ENCODE assay signal across 8 mouse cellular contexts in genomic region chr10:127178286-127179027, GRCm38 (mm10). TPM values are rescaled to one million over a fixed set of nuclear protein-coding genes. Genes with fewer than 3 reads are reported as not detected.
A peak's percentile ranks its signal among the peaks of the same experiment; 100 is the strongest.
DNase-seq lines count a peak whose midpoint lies in the region; ATAC-seq and TF ChIP-seq lines count a peak whose summit lies in the region.
"Had no signal": no experiment of that assay in that cellular context is flagged by ENCODE, and none has a peak within 500 bp of the region (broad histone marks: within the 10 kb centered on the region; RNA-seq: fewer than 3 reads in every experiment).

No protein-coding gene starts in this region.

- no peak for ATAC-seq in lung, postnatal 0 days
- ATAC-seq in forebrain, embryonic 12.5 days (ENCODE audit: low FRiP score), result no peak
- ATAC-seq in intestine, postnatal 0 days, result no peak
- ATAC-seq in midbrain, postnatal 0 days (ENCODE audit: low FRiP score), result no peak

- TF ChIP-seq CTCF in lung, postnatal 0 days (IDR thresholded peaks at IDR 0.05), result no peak
- TF ChIP-seq CTCF in intestine, postnatal 0 days (IDR thresholded peaks at IDR 0.05; ENCODE audit: low read depth), result no peak
- no peak for TF ChIP-seq CTCF in midbrain, postnatal 0 days (IDR thresholded peaks at IDR 0.05)

- peaks cover 4% of the 10 kb centered on the region for H3K4me1 ChIP-seq in lung, postnatal 0 days (ENCODE audit: insufficient read depth, low read depth, low read length)
- peaks cover 25% of the 10 kb centered on the region for H3K4me1 ChIP-seq in forebrain, embryonic 12.5 days
- H3K4me1 ChIP-seq in intestine, postnatal 0 days (replicated peaks; ENCODE audit: control insufficient read depth, insufficient read depth, low read length), result peaks cover 6% of the 10 kb centered on the region; the same call in 1 of the 2 replicates
- H3K4me1 ChIP-seq in midbrain, postnatal 0 days (ENCODE audit: insufficient read depth, low read length), result peaks cover 13% of the 10 kb centered on the region

- no peaks in the 10 kb centered on the region for H3K36me3 ChIP-seq in lung, postnatal 0 days (ENCODE audit: insufficient read depth, low read length)
- peaks cover 7% of the 10 kb centered on the region; the same call in 1 of the 2 replicates for H3K36me3 ChIP-seq in forebrain, embryonic 12.5 days (replicated peaks)
- no peaks in the 10 kb centered on the region; the same call in 1 of the 2 replicates for H3K36me3 ChIP-seq in intestine, postnatal 0 days (ENCODE audit: control insufficient read depth, insufficient read depth)
- H3K36me3 ChIP-seq in midbrain, postnatal 0 days (ENCODE audit: insufficient read depth, low read length), result no peaks in the 10 kb centered on the region

- peaks cover 57% of the 10 kb centered on the region for H3K27me3 ChIP-seq in lung, postnatal 0 days (replicated peaks; ENCODE audit: insufficient read depth, low read length)
- peaks cover 73% of the 10 kb centered on the region for H3K27me3 ChIP-seq in forebrain, embryonic 12.5 days
- peaks cover 68% of the 10 kb centered on the region for H3K27me3 ChIP-seq in intestine, postnatal 0 days (replicated peaks; ENCODE audit: control insufficient read depth, insufficient read depth, low read length)
- peaks cover 38% of the 10 kb centered on the region for H3K27me3 ChIP-seq in midbrain, postnatal 0 days (ENCODE audit: insufficient read depth, low read length)

- no peaks in the 10 kb centered on the region for H3K9me3 ChIP-seq in lung, postnatal 0 days (ENCODE audit: low read length)
- H3K9me3 ChIP-seq in forebrain, embryonic 12.5 days, result no peaks in the 10 kb centered on the region
- H3K9me3 ChIP-seq in intestine, postnatal 0 days (ENCODE audit: control insufficient read depth), result no peaks in the 10 kb centered on the region
- no peaks in the 10 kb centered on the region for H3K9me3 ChIP-seq in midbrain, postnatal 0 days (ENCODE audit: low read length)

- 5% methylated on average over 41 of the region's 41 CpGs for WGBS in lung, postnatal 0 days
- WGBS in forebrain, embryonic 12.5 days, result 4% methylated on average over 41 of the region's 41 CpGs
- WGBS in intestine, postnatal 0 days, result 5% methylated on average over 41 of the region's 41 CpGs
- WGBS in midbrain, postnatal 0 days, result 4% methylated on average over 41 of the region's 41 CpGs

- peak overlapping the region; percentile 51 for H3K4me2 ChIP-seq in lung, postnatal 0 days (replicated peaks; ENCODE audit: low read depth, low read length)
- peak overlapping the region; percentile 51 for H3K4me2 ChIP-seq in forebrain, embryonic 12.5 days
- peak overlapping the region; percentile 68 for H3K4me2 ChIP-seq in intestine, postnatal 0 days (replicated peaks; ENCODE audit: low read depth)
- peak overlapping the region; percentile 49 for H3K4me2 ChIP-seq in midbrain, postnatal 0 days (ENCODE audit: low read depth, low read length, poor library complexity, severe bottlenecking)

- TF ChIP-seq EP300 in lung, postnatal 0 days (IDR thresholded peaks at IDR 0.05), result no peak

- no peak overlapping the region for H3K27ac ChIP-seq in lung, postnatal 0 days (ENCODE audit: low read length)
- no peak overlapping the region for H3K27ac ChIP-seq in forebrain, embryonic 12.5 days
- no peak overlapping the region for H3K27ac ChIP-seq in intestine, postnatal 0 days (ENCODE audit: low read depth, low read length)
- H3K27ac ChIP-seq in midbrain, postnatal 0 days (ENCODE audit: low read depth, low read length), result no peak overlapping the region

- no peak for DNase-seq in lung, postnatal 0 days (ENCODE audit: low spot score)
- DNase-seq in lung, postnatal 25 days (ENCODE audit: low spot score), result no peak
- no peak for DNase-seq in midbrain, postnatal 0 days (ENCODE audit: low spot score)
- no peak for DNase-seq in thymus, postnatal 14 days
- DNase-seq in kidney, adult 9 months, result no peak

- no peak overlapping the region for H3K9ac ChIP-seq in lung, postnatal 0 days (replicated peaks; ENCODE audit: low read depth)
- peak overlapping the region; percentile 17; the same call in 1 of the 2 replicates for H3K9ac ChIP-seq in forebrain, embryonic 12.5 days
- H3K9ac ChIP-seq in intestine, postnatal 0 days (ENCODE audit: low read depth, low read length), result no peak overlapping the region
- H3K9ac ChIP-seq in midbrain, postnatal 0 days (replicated peaks; ENCODE audit: low read length, poor library complexity, severe bottlenecking), result no peak overlapping the region

- peak overlapping the region; percentile 19; the same call in 1 of the 2 replicates for H3K4me3 ChIP-seq in lung, postnatal 0 days (ENCODE audit: low read depth, low read length)
- H3K4me3 ChIP-seq in forebrain, embryonic 12.5 days (replicated peaks), result peak overlapping the region; percentile 27
- H3K4me3 ChIP-seq in intestine, postnatal 0 days (ENCODE audit: low read depth, low read length), result peak overlapping the region; percentile 32
- H3K4me3 ChIP-seq in midbrain, postnatal 0 days (ENCODE audit: low read depth, low read length), result peak overlapping the region; percentile 24

RNA-seq across cellular contexts. Expression of gene Slc26a10, which starts 2.0 kb away (rescaled TPM):
- polyA plus RNA-seq in lung, postnatal 0 days (2015; fragmentation: Nextera tagmentation; extraction: Ambion mirVana), result 1.0 and 1.1 TPM in 2 replicates
- polyA plus RNA-seq in forebrain, embryonic 12.5 days (2016; fragmentation: Nextera tagmentation; extraction: Ambion mirVana), result 0.86 and 2.2 TPM in 2 replicates
- 0.52 and 0.65 TPM in 2 replicates for polyA plus RNA-seq in intestine, postnatal 0 days (2015; fragmentation: Nextera tagmentation; extraction: Ambion mirVana)
- total RNA-seq in midbrain, postnatal 0 days (2014; rRNA removed), result 0.05 TPM in 2 replicates
- polyA plus RNA-seq in midbrain, postnatal 0 days (2015; fragmentation: Nextera tagmentation; extraction: Ambion mirVana), result 0.80 TPM in 2 replicates

RNA-seq across cellular contexts. Expression of gene Arhgef25, which starts 11.4 kb away (rescaled TPM):
- polyA plus RNA-seq in lung, postnatal 0 days (2015; fragmentation: Nextera tagmentation; extraction: Ambion mirVana), result 27.9 and 37.1 TPM in 2 replicates
- 32.3 and 36.4 TPM in 2 replicates for polyA plus RNA-seq in forebrain, embryonic 12.5 days (2016; fragmentation: Nextera tagmentation; extraction: Ambion mirVana)
- polyA plus RNA-seq in intestine, postnatal 0 days (2015; fragmentation: Nextera tagmentation; extraction: Ambion mirVana), result 14.4 and 15.1 TPM in 2 replicates
- total RNA-seq in midbrain, postnatal 0 days (2014; rRNA removed), result 47.6 and 48.8 TPM in 2 replicates
- 13.5 and 15.4 TPM in 2 replicates for polyA plus RNA-seq in midbrain, postnatal 0 days (2015; fragmentation: Nextera tagmentation; extraction: Ambion mirVana)
- total RNA-seq: neutrophil, adult 5-6 weeks had no signal

RNA-seq across cellular contexts. Expression of gene B4galnt1, which starts 13.4 kb away (rescaled TPM):
- 9.1 and 9.6 TPM in 2 replicates for polyA plus RNA-seq in lung, postnatal 0 days (2015; fragmentation: Nextera tagmentation; extraction: Ambion mirVana)
- polyA plus RNA-seq in forebrain, embryonic 12.5 days (2016; fragmentation: Nextera tagmentation; extraction: Ambion mirVana), result 13.3 and 14.7 TPM in 2 replicates
- polyA plus RNA-seq in intestine, postnatal 0 days (2015; fragmentation: Nextera tagmentation; extraction: Ambion mirVana), result 29.4 and 34.1 TPM in 2 replicates
- total RNA-seq in midbrain, postnatal 0 days (2014; rRNA removed), result 126 and 134 TPM in 2 replicates
- 86.8 and 88.6 TPM in 2 replicates for polyA plus RNA-seq in midbrain, postnatal 0 days (2015; fragmentation: Nextera tagmentation; extraction: Ambion mirVana)

RNA-seq across cellular contexts. Expression of gene Dtx3, which starts 17.1 kb away (rescaled TPM):
- 47.5 and 47.8 TPM in 2 replicates for polyA plus RNA-seq in lung, postnatal 0 days (2015; fragmentation: Nextera tagmentation; extraction: Ambion mirVana)
- polyA plus RNA-seq in forebrain, embryonic 12.5 days (2016; fragmentation: Nextera tagmentation; extraction: Ambion mirVana), result 170 and 172 TPM in 2 replicates
- 22.2 and 24.6 TPM in 2 replicates for polyA plus RNA-seq in intestine, postnatal 0 days (2015; fragmentation: Nextera tagmentation; extraction: Ambion mirVana)
- 258 and 275 TPM in 2 replicates for total RNA-seq in midbrain, postnatal 0 days (2014; rRNA removed)
- polyA plus RNA-seq in midbrain, postnatal 0 days (2015; fragmentation: Nextera tagmentation; extraction: Ambion mirVana), result 205 and 217 TPM in 2 replicates

RNA-seq across cellular contexts. Expression of gene Pip4k2c, which starts 32.9 kb away (rescaled TPM):
- 31.0 and 35.1 TPM in 2 replicates for polyA plus RNA-seq in lung, postnatal 0 days (2015; fragmentation: Nextera tagmentation; extraction: Ambion mirVana)
- 19.4 and 20.2 TPM in 2 replicates for polyA plus RNA-seq in forebrain, embryonic 12.5 days (2016; fragmentation: Nextera tagmentation; extraction: Ambion mirVana)
- polyA plus RNA-seq in intestine, postnatal 0 days (2015; fragmentation: Nextera tagmentation; extraction: Ambion mirVana), result 43.0 and 47.0 TPM in 2 replicates
- total RNA-seq in midbrain, postnatal 0 days (2014; rRNA removed), result 17.0 and 18.3 TPM in 2 replicates
- polyA plus RNA-seq in midbrain, postnatal 0 days (2015; fragmentation: Nextera tagmentation; extraction: Ambion mirVana), result 14.5 and 15.1 TPM in 2 replicates
